Mouse (Mus musculus) lung, embryonic 16.5 days (tissue): ENCODE measurements around the gene Mef2d. TPM values are rescaled to one million over a fixed set of nuclear protein-coding genes. Genes with fewer than 3 reads are reported as not detected.

Experiments used
- microRNA-seq: library from miRNA; unstranded; fragments of <30 nt; microRNA quantifications from one replicate; pipeline ENCODE4, GENCODE M21; 2016
- polyA plus RNA-seq: library from polyadenylated mRNA; unstranded; fragments of >200 nt; fragmentation: Nextera tagmentation; extraction: Ambion mirVana; gene quantifications from 2 replicates; pipeline ENCODE4 v1.2.1, GENCODE M21; 2015

Gene Mef2d
- polyA plus RNA-seq, 1 experiment from 2014 or later: 22.9 TPM

Small RNA genes within 50 kb of the gene (microRNA-seq; reads per million reads assigned to microRNA genes)
- not detected for gene Gm25641
- gene Mir3093: not detected
- not detected for gene Mir9-1

Other genes with a start within 250 kb of the Mef2d start
- 81.3 and 86.3 TPM in 2 replicates for gene Hdgf, start 236.1 kb upstream of the Mef2d start, polyA plus RNA-seq
- 77.5 and 79.3 TPM in 2 replicates for gene Mrpl24, start 222.9 kb upstream of the Mef2d start, polyA plus RNA-seq
- gene Isg20l2, start 212.1 kb upstream of the Mef2d start, polyA plus RNA-seq: 50.3 and 54.8 TPM in 2 replicates
- gene Rrnad1, start 211.7 kb upstream of the Mef2d start, polyA plus RNA-seq: 20.2 and 20.6 TPM in 2 replicates
- gene Crabp2, start 193.7 kb upstream of the Mef2d start, polyA plus RNA-seq: 4.7 and 4.9 TPM in 2 replicates
- 15.5 and 15.6 TPM in 2 replicates for gene Nes, start 171.3 kb upstream of the Mef2d start, polyA plus RNA-seq
- 0.44 and 0.54 TPM in 2 replicates for gene Bcan, start 142.1 kb upstream of the Mef2d start, polyA plus RNA-seq
- gene Hapln2, start 114.8 kb upstream of the Mef2d start, polyA plus RNA-seq: 0.10 and 0.28 TPM in 2 replicates
- gene Gpatch4, start 99.3 kb upstream of the Mef2d start, polyA plus RNA-seq: 22.4 and 25.6 TPM in 2 replicates
- gene Naxe, start 83.9 kb upstream of the Mef2d start, polyA plus RNA-seq: 203 and 211 TPM in 2 replicates
- not detected in 2 replicates for gene Ttc24, start 64.1 kb upstream of the Mef2d start, polyA plus RNA-seq
- gene Iqgap3, start 60.4 kb upstream of the Mef2d start, polyA plus RNA-seq: 23.4 and 26.9 TPM in 2 replicates
- gene Rhbg, start 112.3 kb downstream of the Mef2d start, polyA plus RNA-seq: 0.69 and 1.0 TPM in 2 replicates
- 0.20 and 0.23 TPM in 2 replicates for gene Gm38392, start 144.8 kb downstream of the Mef2d start, polyA plus RNA-seq
- 11.0 and 12.3 TPM in 2 replicates for gene Tsacc, start 154.6 kb downstream of the Mef2d start, polyA plus RNA-seq
- 432 and 447 TPM in 2 replicates for gene Cct3, start 154.7 kb downstream of the Mef2d start, polyA plus RNA-seq
- gene Glmp, start 182.7 kb downstream of the Mef2d start, polyA plus RNA-seq: 228 and 231 TPM in 2 replicates
- 9.5 and 9.9 TPM in 2 replicates for gene Tmem79, start 193.8 kb downstream of the Mef2d start, polyA plus RNA-seq
- gene Smg5, start 193.9 kb downstream of the Mef2d start, polyA plus RNA-seq: 46.6 and 46.7 TPM in 2 replicates
- 12.5 and 15.2 TPM in 2 replicates for gene Paqr6, start 222.2 kb downstream of the Mef2d start, polyA plus RNA-seq
- 0.13 TPM in 1 of 2 replicates, not detected in the other for gene Bglap3, start 230.4 kb downstream of the Mef2d start, polyA plus RNA-seq
- 0.43 TPM in 1 of 2 replicates, not detected in the other for gene Bglap2, start 236.3 kb downstream of the Mef2d start, polyA plus RNA-seq
- gene Bglap, start 242.1 kb downstream of the Mef2d start, polyA plus RNA-seq: 0.94 TPM in 1 of 2 replicates, not detected in the other